In genomic region chr12:35977633-35978246, GRCm38 (mm10) we compare ENCODE assay signal across 19 mouse cellular contexts. TPM values are rescaled to one million over a fixed set of nuclear protein-coding genes. Genes with fewer than 3 reads are reported as not detected.
"Had no signal": no experiment of that assay in that cellular context is flagged by ENCODE, and none has a peak within 500 bp of the region (broad histone marks: within the 10 kb centered on the region; RNA-seq: fewer than 3 reads in every experiment).

No protein-coding gene starts in this region.

- H3K27ac ChIP-seq: kidney, postnatal 0 days; left cerebral cortex, adult 2 months; limb, embryonic 10.5 days; liver, embryonic 15.5 days had no signal

- H3K36me3 ChIP-seq: limb, embryonic 10.5 days; liver, embryonic 15.5 days had no signal

- H3K9ac ChIP-seq: liver, embryonic 15.5 days had no signal

- H3K27me3 ChIP-seq: liver, embryonic 15.5 days had no signal

- DNase-seq: kidney, adult 8-10 months; lung, adult 2 months; lung, postnatal 36 days; retina, postnatal 1 day; right cerebral cortex, postnatal 4 days; spleen, adult 18-20 months; thymus, adult 18-20 months; thymus, postnatal 14 days had no signal

- ATAC-seq: intestine, embryonic 16.5 days; lung, postnatal 0 days had no signal

- H3K4me3 ChIP-seq: left cerebral cortex, adult 2 months; limb, embryonic 10.5 days; liver, embryonic 15.5 days had no signal

- H3K9me3 ChIP-seq: limb, embryonic 10.5 days; liver, embryonic 15.5 days had no signal

- H3K4me2 ChIP-seq: liver, embryonic 11.5 days; liver, embryonic 15.5 days had no signal

RNA-seq across cellular contexts. Expression of gene Agr2, which starts 15.0 kb away (rescaled TPM):
- total RNA-seq: layer of hippocampus, postnatal 25 days; left cerebral cortex, adult 2 months; left cerebral cortex, postnatal 14 days; megakaryocyte progenitor cell, adult 5-6 weeks had no signal
- polyA plus RNA-seq: limb, embryonic 10.5 days had no signal

RNA-seq across cellular contexts. Expression of gene Agr3, which starts 52.3 kb away (rescaled TPM):
- total RNA-seq: layer of hippocampus, postnatal 25 days; left cerebral cortex, adult 2 months; left cerebral cortex, postnatal 14 days; megakaryocyte progenitor cell, adult 5-6 weeks had no signal
- polyA plus RNA-seq: kidney, postnatal 0 days; limb, embryonic 10.5 days; limb, embryonic 14.5 days; liver, embryonic 11.5 days; liver, embryonic 15.5 days had no signal
